Mouse (Mus musculus): ENCODE data around the gene 4933406M09Rik. TPM values are rescaled to one million over a fixed set of nuclear protein-coding genes. Genes with fewer than 3 reads are reported as not detected.
A peak's percentile ranks its signal among the peaks of the same experiment; 100 is the strongest.

The 4933406M09Rik gene
- total RNA-seq (2021): not detected

- DNase-seq: no peak
Measured at GRCm38 (mm10) chr1:134385666-134386065, at the start of gene 4933406M09Rik. 4933406M09Rik (plus strand) TSS chr1:134385940.

- peak; percentile 17 for DNase-seq
Measured at GRCm38 (mm10) chr1:134336958-134337710, 48.6 kb upstream of the 4933406M09Rik start.

- no peak for DNase-seq
Measured at GRCm38 (mm10) chr1:134339162-134339561, 46.6 kb upstream of the 4933406M09Rik start.

- DNase-seq: no peak
Measured at GRCm38 (mm10) chr1:134339757-134340619, 45.8 kb upstream of the 4933406M09Rik start.

GRCm38 (mm10) chr1:134341641-134342277 lies 44.0 kb upstream of the 4933406M09Rik start:
- no peak for DNase-seq

- peak; percentile 33 for DNase-seq
Measured at GRCm38 (mm10) chr1:134342278-134342664, 43.5 kb upstream of the 4933406M09Rik start.

- no peak for DNase-seq
Measured at GRCm38 (mm10) chr1:134342781-134343310, 42.9 kb upstream of the 4933406M09Rik start.

- no peak for DNase-seq
Measured at GRCm38 (mm10) chr1:134343567-134343966, 42.2 kb upstream of the 4933406M09Rik start.

- peak; percentile 88 for DNase-seq
Measured at GRCm38 (mm10) chr1:134344005-134344950, 41.5 kb upstream of the 4933406M09Rik start.

- no peak for DNase-seq
Measured at GRCm38 (mm10) chr1:134345075-134345474, 40.7 kb upstream of the 4933406M09Rik start.

GRCm38 (mm10) chr1:134347791-134348190 lies 37.9 kb upstream of the 4933406M09Rik start:
- DNase-seq: no peak

- no peak for DNase-seq
Measured at GRCm38 (mm10) chr1:134353326-134353725, 32.4 kb upstream of the 4933406M09Rik start.

GRCm38 (mm10) chr1:134357461-134357860 lies 28.3 kb upstream of the 4933406M09Rik start:
- no peak for DNase-seq

GRCm38 (mm10) chr1:134360656-134361055 lies 25.1 kb upstream of the 4933406M09Rik start:
- no peak for DNase-seq

GRCm38 (mm10) chr1:134361195-134361856 lies 24.4 kb upstream of the 4933406M09Rik start:
- DNase-seq: no peak

- peak; percentile 97 for DNase-seq
Measured at GRCm38 (mm10) chr1:134361857-134362212, 23.9 kb upstream of the 4933406M09Rik start, which contains the start of gene Tmem183a. Tmem183a (minus strand) TSS chr1:134361979.

- DNase-seq: no peak
Measured at GRCm38 (mm10) chr1:134363194-134363593, 22.5 kb upstream of the 4933406M09Rik start.

GRCm38 (mm10) chr1:134365491-134365890 lies 20.2 kb upstream of the 4933406M09Rik start:
- DNase-seq: no peak

- DNase-seq: peak; percentile 76
Measured at GRCm38 (mm10) chr1:134368777-134369337, 16.9 kb upstream of the 4933406M09Rik start.

GRCm38 (mm10) chr1:134374124-134374523 lies 11.6 kb upstream of the 4933406M09Rik start:
- DNase-seq: no peak
